22 mouse cellular contexts compared by ENCODE assay signal in the genomic region with DNA sequence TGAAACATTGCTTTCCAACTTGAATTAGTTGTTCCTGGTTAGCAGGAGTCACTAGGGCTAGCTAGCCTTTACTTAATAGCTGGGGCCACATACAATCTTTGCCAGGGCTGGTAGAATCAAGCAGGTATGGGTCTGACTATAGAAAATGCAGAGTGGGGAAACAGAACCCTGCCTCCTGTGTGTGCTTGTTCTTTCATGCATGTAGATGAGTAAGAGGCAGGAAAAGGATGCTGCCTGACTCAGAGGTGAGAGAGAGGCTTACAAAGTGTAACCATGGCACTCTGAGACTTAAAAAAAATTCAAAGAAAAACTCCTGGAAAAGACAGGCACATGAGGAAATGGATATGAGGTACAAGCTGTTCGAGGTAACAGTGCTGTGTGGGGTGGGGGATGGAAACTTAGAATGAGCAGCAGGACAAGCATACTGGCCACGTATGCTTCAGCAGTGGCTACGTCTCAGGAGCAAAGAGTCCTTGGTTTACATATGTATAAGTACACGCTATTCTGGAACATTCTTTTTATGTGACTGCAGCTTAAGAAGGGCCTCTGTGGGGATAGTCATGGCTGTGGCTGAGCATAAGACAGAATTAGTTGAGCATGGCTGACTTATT.
DNase-seq lines count a peak whose midpoint lies in the region; ATAC-seq lines count a peak whose summit lies in the region.
"Had no signal": no experiment of that assay in that cellular context is flagged by ENCODE, and none has a peak within 500 bp of the region (broad histone marks: within the 10 kb centered on the region; RNA-seq: fewer than 3 reads in every experiment).

No protein-coding gene starts in this region.

- H3K36me3 ChIP-seq in midbrain, embryonic 14.5 days (ENCODE audit: control insufficient read depth, insufficient read depth, low read length) = no peaks in the 10 kb centered on the region
- H3K36me3 ChIP-seq: heart, embryonic 15.5 days; hindbrain, embryonic 13.5 days had no signal

- H3K4me1 ChIP-seq in midbrain, embryonic 14.5 days (ENCODE audit: control insufficient read depth, insufficient read depth, low read length) = no peaks in the 10 kb centered on the region
- H3K4me1 ChIP-seq: heart, embryonic 15.5 days; hindbrain, embryonic 13.5 days had no signal

- H3K9ac ChIP-seq in midbrain, embryonic 14.5 days (replicated peaks; ENCODE audit: low read length) = no peak overlapping the region
- H3K9ac ChIP-seq: heart, embryonic 15.5 days; hindbrain, embryonic 13.5 days had no signal

- H3K4me3 ChIP-seq in midbrain, embryonic 14.5 days (replicated peaks; ENCODE audit: low read depth, low read length) = no peak overlapping the region
- H3K4me3 ChIP-seq: heart, adult 2 months; heart, embryonic 15.5 days; hindbrain, embryonic 13.5 days had no signal

- no peaks in the 10 kb centered on the region for H3K9me3 ChIP-seq in midbrain, embryonic 14.5 days (ENCODE audit: control insufficient read depth, low read length)
- H3K9me3 ChIP-seq: heart, embryonic 15.5 days; hindbrain, embryonic 13.5 days had no signal

- peak; percentile 77 for ATAC-seq in frontal cortex, adult (ENCODE audit: low TSS enrichment)
- ATAC-seq in midbrain, embryonic 14.5 days (ENCODE audit: low FRiP score, low TSS enrichment) = no peak
- ATAC-seq: CD4-positive, CD25-positive, alpha-beta regulatory T cell, adult 4 months; forebrain, embryonic 14.5 days; hindbrain, postnatal 0 days had no signal

- no peak for DNase-seq in frontal cortex, postnatal 25 days (ENCODE audit: low spot score in 2 of 2)
- DNase-seq in 3T3-L1 (ENCODE audit: low read depth, low spot score) = peak; percentile 47
- DNase-seq in NIH3T3 (ENCODE audit: low read depth) = peak; percentile 11
- DNase-seq in retina, postnatal 1 day = peak; percentile 7
- no peak for DNase-seq in testis, postnatal 10 days (ENCODE audit: low spot score)
- DNase-seq in midbrain, embryonic 14.5 days = no peak
- DNase-seq: adrenal gland, adult 8-10 months; adrenal gland, postnatal 36 days; B cell, adult 2 months; cerebellum, adult 11 months; cerebellum, adult 8-10 months; cerebellum, postnatal 25 days; gastrocnemius, postnatal 14 days; heart, adult 2 months; heart, postnatal 14 days had no signal

- no peak overlapping the region for H3K27ac ChIP-seq in midbrain, embryonic 14.5 days (replicated peaks; ENCODE audit: low read depth, low read length)
- H3K27ac ChIP-seq: heart, adult 2 months; heart, embryonic 15.5 days; hindbrain, embryonic 13.5 days; hindbrain, postnatal 0 days had no signal

- H3K4me2 ChIP-seq in midbrain, embryonic 14.5 days (ENCODE audit: low read length) = no peak overlapping the region
- H3K4me2 ChIP-seq: heart, embryonic 11.5 days; heart, embryonic 15.5 days; hindbrain, embryonic 13.5 days had no signal

- no peaks in the 10 kb centered on the region for H3K27me3 ChIP-seq in midbrain, embryonic 14.5 days (ENCODE audit: control insufficient read depth, insufficient read depth, low read length)
- H3K27me3 ChIP-seq: heart, embryonic 15.5 days; hindbrain, embryonic 13.5 days had no signal

- 39% methylated on average over 4 of the region's 4 CpGs for WGBS in midbrain, embryonic 14.5 days

Comparison
In these comparisons a context has a peak if more than half of its experiments do, and no peak if none do; other contexts are left out.
1. DNase-seq: peak in 3T3-L1 (single experiment), NIH3T3 (single experiment) and retina, postnatal 1 day (single experiment); none in frontal cortex, postnatal 25 days (0 of 2), testis, postnatal 10 days (single experiment) and midbrain, embryonic 14.5 days (single experiment).